Mouse (Mus musculus) forebrain, embryonic 12.5 days (tissue): ENCODE data around the gene Olfr692. TPM values are rescaled to one million over a fixed set of nuclear protein-coding genes. Genes with fewer than 3 reads are reported as not detected.
"Not testable (repeated sequence)": the region's sequence is repeated elsewhere in the genome, so short reads cannot be mapped to it uniquely, and the experiment has no call there.

Source experiments
- ATAC-seq: fragments of 200-750 bp; cut with Nextera tagmentation; 2 replicates; pipeline ENCODE4 v1.8.0; 2017; ENCODE audit warnings: moderate TSS enrichment; ENCODE audit not compliant: low FRiP score
- H3K27ac ChIP-seq: fragments of 300-500 bp; sonication (generic); 2 replicates; pipeline ENCODE4 v1.5.1; 2016; ENCODE audit warnings: mild to moderate bottlenecking
- H3K27me3 ChIP-seq: fragments of 300-500 bp; sonication (generic); 2 replicates; pipeline ENCODE4 v1.6.1; 2016; ENCODE audit warnings: mild to moderate bottlenecking
- H3K36me3 ChIP-seq: fragments of 300-500 bp; sonication (generic); replicated peaks from 2 replicates; pipeline ENCODE4 v1.6.1; 2016; ENCODE audit warnings: mild to moderate bottlenecking
- H3K4me1 ChIP-seq: fragments of 300-500 bp; sonication (generic); 2 replicates; pipeline ENCODE4 v1.6.1; 2016
- H3K4me2 ChIP-seq: fragments of 300-500 bp; sonication (generic); 2 replicates; pipeline ENCODE4 v1.6.1; 2016; ENCODE audit warnings: mild to moderate bottlenecking, moderate library complexity
- H3K4me3 ChIP-seq: fragments of 300-500 bp; sonication (generic); replicated peaks from 2 replicates; pipeline ENCODE4 v1.5.1; 2016; ENCODE audit warnings: mild to moderate bottlenecking
- H3K9ac ChIP-seq: fragments of 300-500 bp; sonication (generic); 2 replicates; pipeline ENCODE4 v1.6.1; 2016; ENCODE audit warnings: mild to moderate bottlenecking
- H3K9me3 ChIP-seq: fragments of 300-500 bp; sonication (generic); 2 replicates; pipeline ENCODE4 v1.6.1; 2016
- WGBS: fragments of 180-500 bp; shearing (Covaris S2); methylation state at CpG from one replicate; pipeline ENCODE4 v1.1.7; 2016; 5-methylcytosine and 5-hydroxymethylcytosine counted together
- polyA plus RNA-seq: library from polyadenylated mRNA; unstranded; fragments of >200 nt; fragmentation: Nextera tagmentation; extraction: Ambion mirVana; gene quantifications from 2 replicates; pipeline ENCODE4 v1.2.1, GENCODE M21; 2016

Gene Olfr692
- polyA plus RNA-seq: not detected in 2 replicates

GRCm38 (mm10) chr7:105367930-105368329 is at the start of gene Olfr692:
Gene Olfr692, plus strand, starts transcription at chr7:105368230.
- no peaks in the 10 kb centered on the region for H3K27me3 ChIP-seq
- no peaks in the 10 kb centered on the region for H3K4me1 ChIP-seq
- no peaks in the 10 kb centered on the region for H3K9me3 ChIP-seq
- no peak within 1 kb of the TSS for H3K4me2 ChIP-seq
- no peak within 1 kb of the TSS for H3K27ac ChIP-seq
- no peak within 1 kb of the TSS for H3K9ac ChIP-seq
- peaks cover 12% of the 10 kb centered on the region; the same call in 1 of the 2 replicates for H3K36me3 ChIP-seq
- ATAC-seq: no peak
- 100% methylated on average over 1 of the region's 1 CpGs for WGBS
- H3K4me3 ChIP-seq: no peak within 1 kb of the TSS

GRCm38 (mm10) chr7:105325302-105325701 is 42.7 kb upstream of the Olfr692 start:
- no peak for ATAC-seq
- Histone ChIP-seq H3K4me2 (no peak overlapping the region), H3K9ac (no peak overlapping the region), H3K27ac (no peak overlapping the region), H3K4me3 (no peak overlapping the region), H3K4me1 (no peaks in the 10 kb centered on the region), H3K27me3 (no peaks in the 10 kb centered on the region), H3K9me3 (no peaks in the 10 kb centered on the region), H3K36me3 (no peaks in the 10 kb centered on the region)
- WGBS: 83% methylated on average over 2 of the region's 2 CpGs

GRCm38 (mm10) chr7:105334004-105334403 is 34.0 kb upstream of the Olfr692 start, which contains the start of gene Olfr690:
Gene Olfr690, minus strand, starts transcription at chr7:105334104.
- 83% methylated on average over 1 of the region's 1 CpGs for WGBS
- Histone ChIP-seq H3K4me1 (no peaks in the 10 kb centered on the region), H3K9ac (no peak within 1 kb of the TSS), H3K4me3 (no peak within 1 kb of the TSS), H3K4me2 (no peak within 1 kb of the TSS), H3K36me3 (no peaks in the 10 kb centered on the region), H3K9me3 (no peaks in the 10 kb centered on the region), H3K27ac (no peak within 1 kb of the TSS), H3K27me3 (no peaks in the 10 kb centered on the region)
- no peak for ATAC-seq

- no peak within 1 kb of the TSS for H3K9ac ChIP-seq
- H3K4me2 ChIP-seq: no peak within 1 kb of the TSS
- ATAC-seq: no peak
- H3K4me3 ChIP-seq: no peak within 1 kb of the TSS
- WGBS: 47% methylated on average over 1 of the region's 1 CpGs
- no peaks in the 10 kb centered on the region for H3K36me3 ChIP-seq
- H3K4me1 ChIP-seq: no peaks in the 10 kb centered on the region
- no peaks in the 10 kb centered on the region for H3K9me3 ChIP-seq
- H3K27ac ChIP-seq: no peak within 1 kb of the TSS
- no peaks in the 10 kb centered on the region for H3K27me3 ChIP-seq
These were observed 25.9 kb upstream of the Olfr692 start, which contains the start of gene Olfr691 for GRCm38 (mm10) chr7:105342170-105342569. Gene Olfr691, minus strand, starts transcription at chr7:105342270.

GRCm38 (mm10) chr7:105342752-105343151 is 25.3 kb upstream of the Olfr692 start:
- H3K9ac ChIP-seq: no peak overlapping the region
- WGBS: 68% methylated on average over 2 of the region's 2 CpGs

GRCm38 (mm10) chr7:105356064-105356463 is 12.0 kb upstream of the Olfr692 start:
- not testable (repeated sequence) for ATAC-seq, H3K36me3 ChIP-seq
- no CpG with 5 or more reads among the region's 5 CpGs for WGBS

More at GRCm38 (mm10) chr7:105342752-105343151, 25.3 kb upstream of the Olfr692 start:
- Histone ChIP-seq H3K4me1 (no peaks in the 10 kb centered on the region), H3K27me3 (no peaks in the 10 kb centered on the region), H3K4me3 (no peak overlapping the region), H3K27ac (no peak overlapping the region), H3K9me3 (no peaks in the 10 kb centered on the region), H3K36me3 (no peaks in the 10 kb centered on the region), H3K4me2 (no peak overlapping the region)
- no peak for ATAC-seq

GRCm38 (mm10) chr7:105356487-105356886 is 11.5 kb upstream of the Olfr692 start:
- H3K4me1 ChIP-seq, H3K27me3 ChIP-seq, H3K4me3 ChIP-seq, H3K9me3 ChIP-seq, H3K36me3 ChIP-seq, H3K9ac ChIP-seq, H3K27ac ChIP-seq, H3K4me2 ChIP-seq: not testable (repeated sequence)
- WGBS: 98% methylated on average over 1 of the region's 2 CpGs
- peak; percentile 70; the same call in 1 of the 2 replicates for ATAC-seq

More at GRCm38 (mm10) chr7:105356064-105356463, 12.0 kb upstream of the Olfr692 start:
- not testable (repeated sequence) for H3K27me3 ChIP-seq, H3K9ac ChIP-seq, H3K4me1 ChIP-seq, H3K4me3 ChIP-seq, H3K4me2 ChIP-seq, H3K9me3 ChIP-seq, H3K27ac ChIP-seq

- Histone ChIP-seq H3K9me3 (no peaks in the 10 kb centered on the region), H3K4me3 (no peak overlapping the region), H3K9ac (no peak overlapping the region), H3K27ac (no peak overlapping the region), H3K27me3 (no peaks in the 10 kb centered on the region), H3K4me2 (no peak overlapping the region), H3K4me1 (no peaks in the 10 kb centered on the region), H3K36me3 (no peaks in the 10 kb centered on the region)
- no peak for ATAC-seq
- 85% methylated on average over 2 of the region's 2 CpGs for WGBS
These were observed 6.3 kb upstream of the Olfr692 start for GRCm38 (mm10) chr7:105361713-105362112.

GRCm38 (mm10) chr7:105367268-105367667 is 762 bp upstream of the Olfr692 start:
- ATAC-seq: no peak
- no peak overlapping the region for H3K9ac ChIP-seq
- 87% methylated on average over 5 of the region's 5 CpGs for WGBS
- H3K27ac ChIP-seq: no peak overlapping the region
- H3K4me2 ChIP-seq: no peak overlapping the region
- H3K27me3 ChIP-seq: no peaks in the 10 kb centered on the region
- H3K4me3 ChIP-seq: no peak overlapping the region
- no peaks in the 10 kb centered on the region for H3K9me3 ChIP-seq
- H3K4me1 ChIP-seq: no peaks in the 10 kb centered on the region
- H3K36me3 ChIP-seq: 0 out of 2 replicates have a peak, but pooled peaks cover 7% of the 10 kb centered on the region

DNA sequence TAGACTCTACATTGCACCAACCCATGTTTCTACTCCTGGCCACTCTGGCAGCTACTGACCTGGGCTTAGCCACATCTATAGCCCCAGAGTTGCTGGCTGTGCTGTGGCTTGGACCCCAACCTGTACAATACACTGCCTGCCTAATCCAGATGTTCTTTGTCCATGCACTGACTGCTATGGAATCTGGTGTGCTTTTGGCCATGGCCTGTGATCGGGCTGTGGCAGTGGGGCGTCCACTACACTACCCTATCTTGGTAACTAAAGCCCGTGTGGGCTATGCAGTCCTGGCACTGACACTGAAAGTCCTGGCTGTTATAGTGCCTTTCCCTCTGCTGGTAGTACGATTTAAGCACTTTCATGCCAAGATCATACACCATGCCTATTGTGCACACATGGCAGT is 491 bp downstream of the Olfr692 start:
- Histone ChIP-seq H3K9me3 (no peaks in the 10 kb centered on the region), H3K4me3 (no peak overlapping the region), H3K27ac (no peak overlapping the region), H3K27me3 (no peaks in the 10 kb centered on the region), H3K4me2 (no peak overlapping the region), H3K36me3 (peaks cover 14% of the 10 kb centered on the region; the same call in 1 of the 2 replicates), H3K4me1 (no peaks in the 10 kb centered on the region), H3K9ac (no peak overlapping the region)
- no peak for ATAC-seq
- WGBS: 96% methylated on average over 4 of the region's 4 CpGs

DNA sequence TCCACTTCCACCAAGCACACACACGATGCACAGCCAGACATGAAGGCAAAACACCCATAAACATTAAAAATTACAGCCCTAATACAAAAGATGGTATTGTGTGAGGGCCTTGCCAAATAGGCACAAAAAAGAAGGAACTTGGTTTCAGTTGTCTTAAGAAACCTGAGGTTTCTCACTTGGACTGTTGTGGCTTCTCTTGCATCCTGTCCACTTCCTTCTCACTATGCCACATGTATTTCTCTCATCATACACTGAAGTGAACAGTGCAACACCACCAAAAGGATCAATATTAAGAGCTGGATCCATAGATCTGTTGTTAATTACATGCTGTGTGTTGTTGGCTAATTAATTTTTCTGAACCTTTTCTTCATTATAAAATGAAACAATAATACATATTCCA is 4.9 kb downstream of the Olfr692 start:
- H3K4me1 ChIP-seq: no peaks in the 10 kb centered on the region
- H3K27me3 ChIP-seq: no peaks in the 10 kb centered on the region
- no peak overlapping the region for H3K9ac ChIP-seq
- no peak overlapping the region for H3K27ac ChIP-seq
- H3K4me3 ChIP-seq: no peak overlapping the region
- H3K36me3 ChIP-seq: peaks cover 41% of the 10 kb centered on the region
- ATAC-seq: no peak
- 75% methylated on average over 1 of the region's 1 CpGs for WGBS
- no peaks in the 10 kb centered on the region for H3K9me3 ChIP-seq
- no peak overlapping the region for H3K4me2 ChIP-seq

DNA sequence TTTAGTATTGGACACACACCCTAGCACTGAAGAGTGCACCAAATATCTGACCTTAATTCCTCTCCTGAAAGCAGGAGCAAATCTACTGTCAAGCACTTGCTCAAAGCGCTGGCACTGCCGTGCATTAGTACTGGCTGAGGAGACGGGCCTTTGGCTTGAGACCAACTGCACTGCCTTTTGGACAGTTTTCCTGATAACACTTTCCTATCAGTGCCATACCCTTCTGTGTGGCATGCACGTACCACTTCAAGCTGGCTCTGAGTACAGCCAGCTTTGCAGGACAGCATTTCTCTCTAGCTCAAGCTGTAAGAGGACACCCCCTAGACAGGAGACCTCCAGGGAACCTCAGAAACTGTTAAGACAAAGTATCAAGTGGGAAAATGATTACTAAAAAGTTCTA is 5.5 kb downstream of the Olfr692 start:
- Histone ChIP-seq H3K27me3 (no peaks in the 10 kb centered on the region), H3K36me3 (peaks cover 47% of the 10 kb centered on the region), H3K4me2 (no peak overlapping the region), H3K4me1 (no peaks in the 10 kb centered on the region), H3K4me3 (no peak overlapping the region), H3K9me3 (no peaks in the 10 kb centered on the region), H3K9ac (no peak overlapping the region), H3K27ac (no peak overlapping the region)
- WGBS: 89% methylated on average over 4 of the region's 4 CpGs
- ATAC-seq: no peak

DNA sequence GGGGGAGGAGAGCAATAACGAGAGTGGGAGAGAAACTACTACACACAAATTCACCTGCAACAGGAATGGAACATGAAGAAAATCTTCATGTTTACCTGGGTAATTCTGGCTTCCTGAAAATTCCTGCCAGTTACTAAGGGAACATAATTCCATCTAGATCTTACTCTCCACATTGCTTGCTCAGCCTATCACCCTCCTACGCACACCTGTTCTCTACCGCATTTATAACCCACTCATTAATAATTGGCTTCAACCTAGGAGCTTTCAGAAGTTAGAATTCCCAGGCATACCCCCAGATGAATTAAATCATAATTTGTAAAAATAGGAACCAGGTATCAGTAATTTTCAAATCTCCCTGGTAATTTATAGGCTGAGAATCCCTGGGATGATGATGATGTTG is 5.9 kb downstream of the Olfr692 start:
- H3K27ac ChIP-seq: no peak overlapping the region
- no peak for ATAC-seq
- no peaks in the 10 kb centered on the region for H3K4me1 ChIP-seq
- peaks cover 51% of the 10 kb centered on the region for H3K36me3 ChIP-seq
- H3K4me2 ChIP-seq: no peak overlapping the region
- no peak overlapping the region for H3K9ac ChIP-seq
- 97% methylated on average over 3 of the region's 3 CpGs for WGBS
- no peak overlapping the region for H3K4me3 ChIP-seq
- no peaks in the 10 kb centered on the region for H3K27me3 ChIP-seq
- H3K9me3 ChIP-seq: no peaks in the 10 kb centered on the region
